Mouse (Mus musculus) olfactory bulb, adult 2 months (tissue): Measurements from ENCODE around the gene Atp2a2. TPM values are rescaled to one million over a fixed set of nuclear protein-coding genes. Genes with fewer than 3 reads are reported as not detected.

Experiments
- H3K27ac ChIP-seq: fragments of 200-500 bp; 2 replicates; pipeline ENCODE4 v1.5.1; 2012; ENCODE audit warnings: low read depth, low read length; ENCODE audit not compliant: insufficient read depth
- H3K4me1 ChIP-seq: fragments of 200-500 bp; 2 replicates; pipeline ENCODE4 v1.6.1; 2012; ENCODE audit warnings: low read length; ENCODE audit not compliant: control insufficient read depth, insufficient read depth
- H3K4me3 ChIP-seq: fragments of 200-500 bp; 2 replicates; pipeline ENCODE4 v1.5.1; 2012; ENCODE audit warnings: mild to moderate bottlenecking, low read depth, low read length, moderate library complexity; ENCODE audit not compliant: insufficient read depth
- CTCF ChIP-seq: fragments of 200-500 bp; IDR thresholded peaks from 2 replicates; pipeline ENCODE4 v1.5.1; 2012; ENCODE audit warnings: low read depth, mild to moderate bottlenecking, low read length, moderate library complexity; ENCODE audit not compliant: insufficient read depth
- POLR2A ChIP-seq: fragments of 200-500 bp; IDR thresholded peaks from 2 replicates; pipeline ENCODE4 v1.6.1; 2012; ENCODE audit warnings: mild to moderate bottlenecking, low read depth, low read length, moderate library complexity; ENCODE audit not compliant: insufficient read depth
- WGBS: fragments of 180-500 bp; shearing (Covaris S2); methylation state at CpG from one replicate; pipeline ENCODE4 v1.1.7; 2018; 5-methylcytosine and 5-hydroxymethylcytosine counted together
- polyA plus RNA-seq: library from polyadenylated mRNA; stranded (reverse); fragments of >200 nt; gene quantifications from 2 replicates; pipeline ENCODE4 v1.2.4, GENCODE M21; 2012; ENCODE audit warnings: low replicate concordance; ENCODE audit not compliant: missing spikeins, insufficient read depth, insufficient read length

Gene Atp2a2
- polyA plus RNA-seq, 1 experiment, result 352 TPM

DNA sequence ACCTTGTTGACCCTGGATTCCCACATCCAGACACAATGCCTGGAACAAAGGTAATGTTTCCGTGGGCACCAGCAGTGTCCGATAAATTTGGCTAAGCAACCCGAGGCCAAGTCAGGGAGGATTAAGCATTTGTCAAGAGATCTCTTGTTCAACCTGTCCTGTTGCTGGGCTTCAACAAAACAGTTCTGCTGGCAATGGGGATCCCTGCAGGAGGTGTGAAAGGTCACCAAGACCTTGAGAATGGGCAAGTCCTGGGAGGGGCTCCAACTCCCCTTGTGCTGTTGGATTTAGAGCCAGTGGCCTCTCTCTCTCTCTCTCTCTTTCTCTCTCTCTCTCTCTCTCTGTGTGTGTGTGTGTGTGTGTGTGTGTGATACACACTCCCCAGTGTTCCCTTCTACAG, 22.2 kb upstream of the Atp2a2 start:
- TF ChIP-seq POLR2A (no peak), CTCF (no peak)
- H3K4me3 ChIP-seq, result no peak overlapping the region
- no peak overlapping the region for H3K27ac ChIP-seq
- 66% methylated on average over 3 of the region's 3 CpGs for WGBS
- H3K4me1 ChIP-seq, result peaks cover 26% of the 10 kb centered on the region

- 71% methylated on average over 3 of the region's 3 CpGs for WGBS
- peaks cover 18% of the 10 kb centered on the region for H3K4me1 ChIP-seq
- H3K27ac ChIP-seq, result no peak overlapping the region
- TF ChIP-seq CTCF (no peak), POLR2A (no peak)
- no peak overlapping the region for H3K4me3 ChIP-seq
Measured at GRCm38 (mm10) chr5:122521130-122521473, 19.1 kb upstream of the Atp2a2 start.

GRCm38 (mm10) chr5:122520254-122521129, 18.5 kb upstream of the Atp2a2 start:
- 79% methylated on average over 23 of the region's 23 CpGs for WGBS
- Histone ChIP-seq H3K4me1 (peaks cover 14% of the 10 kb centered on the region), H3K27ac (no peak overlapping the region), H3K4me3 (no peak overlapping the region)
- TF ChIP-seq CTCF (no peak), POLR2A (no peak)

DNA sequence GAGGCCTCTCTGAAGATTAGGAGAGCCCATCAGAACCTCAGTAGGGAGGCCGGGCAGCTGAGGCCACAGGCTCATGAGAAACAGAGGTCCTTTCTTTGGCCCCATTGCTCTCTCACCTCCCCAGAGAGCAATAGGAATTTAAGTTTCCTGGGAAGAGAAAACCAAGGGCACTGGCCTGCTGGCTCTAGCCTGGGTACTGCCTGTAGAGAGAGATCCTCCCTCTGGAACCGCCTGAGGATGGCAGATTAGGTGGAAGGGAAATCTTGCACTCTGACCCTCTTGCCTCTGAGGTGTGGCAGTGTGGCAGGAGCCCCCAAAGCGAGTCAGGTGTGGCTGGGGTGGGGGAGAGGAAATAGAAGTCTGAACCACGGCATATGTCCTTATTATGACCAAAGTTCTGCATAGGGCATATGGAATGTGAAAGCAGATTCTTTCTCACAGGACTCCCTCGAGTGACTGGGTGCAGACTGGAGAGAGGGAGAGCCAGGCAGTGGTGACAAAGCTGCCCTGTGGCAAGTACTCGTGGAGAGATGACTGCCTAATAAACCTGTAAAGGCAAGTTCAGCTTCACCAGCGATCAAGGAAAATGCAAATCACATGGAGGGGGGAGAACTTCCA, 17.1 kb upstream of the Atp2a2 start:
- WGBS, result 72% methylated on average over 7 of the region's 7 CpGs
- TF ChIP-seq POLR2A (no peak), CTCF (no peak)
- no peak overlapping the region for H3K27ac ChIP-seq
- peaks cover 11% of the 10 kb centered on the region for H3K4me1 ChIP-seq
- no peak overlapping the region for H3K4me3 ChIP-seq

- 62% methylated on average over 8 of the region's 8 CpGs for WGBS
- Histone ChIP-seq H3K4me1 (peaks cover 18% of the 10 kb centered on the region), H3K27ac (no peak overlapping the region), H3K4me3 (no peak overlapping the region)
- TF ChIP-seq CTCF, result no peak
- no peak for TF ChIP-seq POLR2A
Measured at GRCm38 (mm10) chr5:122518247-122518646, 16.2 kb upstream of the Atp2a2 start.

GRCm38 (mm10) chr5:122516901-122517300, 14.9 kb upstream of the Atp2a2 start:
- H3K27ac ChIP-seq, result no peak overlapping the region
- no peak overlapping the region for H3K4me3 ChIP-seq
- H3K4me1 ChIP-seq, result peaks cover 18% of the 10 kb centered on the region
- TF ChIP-seq CTCF, result no peak
- no peak for TF ChIP-seq POLR2A
- WGBS, result 94% methylated on average over 5 of the region's 5 CpGs

GRCm38 (mm10) chr5:122516029-122516730, 14.2 kb upstream of the Atp2a2 start:
- 77% methylated on average over 11 of the region's 11 CpGs for WGBS
- Histone ChIP-seq H3K27ac (no peak overlapping the region), H3K4me3 (no peak overlapping the region), H3K4me1 (peaks cover 24% of the 10 kb centered on the region)
- TF ChIP-seq CTCF (no peak), POLR2A (no peak)

DNA sequence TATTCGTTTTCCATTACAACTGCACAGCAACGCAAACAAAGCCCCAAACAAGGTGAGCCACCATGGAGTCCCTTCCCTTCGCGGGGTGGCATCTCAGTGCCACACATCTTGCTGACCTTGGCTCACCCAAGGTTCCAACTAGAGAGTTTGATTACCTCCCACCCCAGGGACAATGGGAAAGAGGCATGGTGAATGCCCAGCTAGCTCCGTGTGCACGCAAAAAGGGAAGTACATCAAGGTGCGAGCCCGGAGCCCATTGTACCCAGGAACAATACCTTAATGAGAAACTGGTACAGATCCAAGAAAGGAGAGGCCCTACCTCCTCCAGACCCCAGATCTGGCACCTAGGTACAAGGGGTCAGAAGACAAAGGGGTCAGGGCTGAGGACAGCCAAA, 12.1 kb upstream of the Atp2a2 start:
- TF ChIP-seq POLR2A, result no peak
- peaks cover 24% of the 10 kb centered on the region for H3K4me1 ChIP-seq
- H3K27ac ChIP-seq, result no peak overlapping the region
- WGBS, result 33% methylated on average over 8 of the region's 8 CpGs
- no peak overlapping the region for H3K4me3 ChIP-seq

GRCm38 (mm10) chr5:122513421-122514126, 11.5 kb upstream of the Atp2a2 start:
- 51% methylated on average over 22 of the region's 23 CpGs for WGBS
- no peak for TF ChIP-seq CTCF
- no peak for TF ChIP-seq POLR2A

More at GRCm38 (mm10) chr5:122513421-122514126, 11.5 kb upstream of the Atp2a2 start:
- Histone ChIP-seq H3K27ac (no peak overlapping the region), H3K4me3 (no peak overlapping the region), H3K4me1 (peaks cover 24% of the 10 kb centered on the region)
